Mouse (Mus musculus) lung, postnatal 4 days (tissue): Measurements from ENCODE around the gene Pcbd2.
"Not testable (repeated sequence)": the region's sequence is repeated elsewhere in the genome, so short reads cannot be mapped to it uniquely, and the experiment has no call there.

Experiments
- DNase-seq, 2 experiments: peaks; one replicate each; pipeline ENCODE4 v3.0.0; 2021

Pcbd2 gene

GRCm38 (mm10) chr13:55727120-55727838, at the start of gene Pcbd2:
Pcbd2 (plus strand) TSS chr13:55727368.
- DNase-seq = peak; percentile 92 to 94

- DNase-seq = no peak
These were observed 45.0 kb upstream of the Pcbd2 start for GRCm38 (mm10) chr13:55682201-55682600.

- no peak for DNase-seq
These were observed 43.6 kb upstream of the Pcbd2 start for GRCm38 (mm10) chr13:55683581-55683980.

- DNase-seq = no peak
These were observed 41.0 kb upstream of the Pcbd2 start for GRCm38 (mm10) chr13:55686107-55686633.

GRCm38 (mm10) chr13:55687927-55688602, 39.1 kb upstream of the Pcbd2 start:
- no peak for DNase-seq

GRCm38 (mm10) chr13:55692535-55693242, 34.5 kb upstream of the Pcbd2 start, which contains the start of gene B230219D22Rik:
B230219D22Rik (plus strand) TSS chr13:55693124.
- peak; percentile 94 to 95 for DNase-seq

GRCm38 (mm10) chr13:55693243-55693721, 33.9 kb upstream of the Pcbd2 start:
- DNase-seq = peak in 1 of 2 experiments; percentile 73

- DNase-seq = no peak
These were observed 33.1 kb upstream of the Pcbd2 start for GRCm38 (mm10) chr13:55694110-55694509.

- DNase-seq = not testable (repeated sequence)
These were observed 31.2 kb upstream of the Pcbd2 start for GRCm38 (mm10) chr13:55695989-55696388.

- no peak for DNase-seq
These were observed 22.9 kb upstream of the Pcbd2 start for GRCm38 (mm10) chr13:55704301-55704700.

GRCm38 (mm10) chr13:55712846-55713245, 14.3 kb upstream of the Pcbd2 start:
- no peak for DNase-seq

- peak; percentile 91 to 92 for DNase-seq
These were observed 12.5 kb upstream of the Pcbd2 start, which contains the start of gene Txndc15 for GRCm38 (mm10) chr13:55714501-55715166. Txndc15 (plus strand) TSS chr13:55714650.

- no peak for DNase-seq
These were observed 12.0 kb upstream of the Pcbd2 start for GRCm38 (mm10) chr13:55715167-55715512.

- no peak for DNase-seq
These were observed 11.2 kb upstream of the Pcbd2 start for GRCm38 (mm10) chr13:55715908-55716510.

- no peak for DNase-seq
These were observed 5.7 kb upstream of the Pcbd2 start for GRCm38 (mm10) chr13:55721516-55721915.

GRCm38 (mm10) chr13:55721995-55722394, 5.2 kb upstream of the Pcbd2 start:
- DNase-seq = no peak

- no peak for DNase-seq
These were observed 509 bp upstream of the Pcbd2 start for GRCm38 (mm10) chr13:55726598-55727119.

- peak; percentile 73 to 77 for DNase-seq
These were observed 671 bp downstream of the Pcbd2 start for GRCm38 (mm10) chr13:55727839-55728238.

GRCm38 (mm10) chr13:55730716-55731115, 3.5 kb downstream of the Pcbd2 start:
- no peak for DNase-seq

GRCm38 (mm10) chr13:55732121-55732520, 5.0 kb downstream of the Pcbd2 start:
- DNase-seq = no peak

- DNase-seq = no peak
These were observed 6.7 kb downstream of the Pcbd2 start for GRCm38 (mm10) chr13:55733628-55734502.
